Mouse (Mus musculus) layer of hippocampus, postnatal 10 days (tissue): ENCODE results near the gene Ccdc102a. TPM values are rescaled to one million over a fixed set of nuclear protein-coding genes. Genes with fewer than 3 reads are reported as not detected.
A peak's percentile ranks its signal among the peaks of the same experiment; 100 is the strongest.

Experiments
- DNase-seq, 2 experiments: peaks; one replicate each; pipeline ENCODE4 v3.0.0; 2021; ENCODE audit warnings: low spot score in 2 of 2
- long read RNA-seq: library from polyadenylated mRNA; stranded (forward); transcript quantifications from one replicate; pipeline ENCODE4 v2.0.0, GENCODE M21; 2023
- total RNA-seq, 2 experiments: library from RNA; stranded (reverse); gene quantifications; 2 replicates each; pipeline ENCODE4 v1.2.3; 2021

Gene Ccdc102a
- 1 to 10 TPM; 4.0 to 4.2 TPM for total RNA-seq
- long read RNA-seq, result 0 reads

DNA sequence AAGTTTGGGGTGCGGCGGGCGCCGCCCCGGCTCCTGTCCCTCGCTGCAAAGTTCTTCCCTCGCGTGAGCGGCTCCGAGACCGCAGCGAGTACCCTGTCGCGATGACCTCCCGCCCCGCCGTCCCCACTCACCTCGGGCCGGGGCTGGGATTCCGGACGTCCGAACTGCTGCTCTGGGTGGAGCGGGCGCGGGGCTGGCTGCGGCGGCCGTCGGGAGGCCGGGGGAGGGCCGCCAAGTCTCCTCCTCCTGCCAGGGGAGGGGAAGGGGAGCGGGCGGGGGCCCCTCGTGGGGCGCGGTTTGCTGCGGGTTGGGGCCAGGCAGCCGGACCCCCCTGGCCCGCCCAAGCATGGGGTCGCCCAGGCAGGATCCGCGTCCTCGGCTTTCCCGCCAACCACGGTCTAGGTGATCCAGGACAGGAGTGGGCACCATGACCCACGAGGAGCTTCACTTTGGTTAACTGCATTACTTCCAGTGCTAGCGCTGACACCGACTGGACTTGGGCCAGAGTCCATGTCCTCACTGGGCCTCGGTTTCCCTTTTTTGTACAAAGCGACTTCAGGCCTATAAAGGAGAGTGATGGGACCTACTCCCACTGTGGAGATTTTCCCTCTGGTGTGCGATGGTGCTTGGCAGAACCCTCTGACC lies at the start of gene Ccdc102a:
Gene Ccdc102a, minus strand, starts transcription at position 248 of the 645 bp plus-strand sequence.
- peak in 1 of 2 experiments; percentile 44 for DNase-seq

DNA sequence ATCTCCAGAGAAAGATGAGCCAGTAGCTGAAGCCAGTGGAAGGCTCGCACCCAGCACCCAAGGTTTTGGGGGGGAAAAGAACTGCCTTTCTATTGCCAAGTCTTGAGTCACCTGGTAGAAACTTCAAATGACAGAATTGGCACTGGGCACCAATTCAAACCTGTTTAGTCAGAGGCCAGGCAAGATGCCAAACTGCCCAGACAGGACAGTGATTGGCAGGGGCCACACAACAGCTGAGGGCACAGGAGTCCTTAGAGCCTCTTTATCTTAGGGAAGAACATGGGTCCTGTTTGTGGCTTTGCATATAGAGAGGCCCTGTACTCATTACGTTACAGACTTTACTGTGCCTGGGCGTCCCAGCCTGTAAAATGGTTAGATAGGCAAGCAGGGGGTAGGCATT lies 49.7 kb upstream of the Ccdc102a start:
- no peak for DNase-seq

DNA sequence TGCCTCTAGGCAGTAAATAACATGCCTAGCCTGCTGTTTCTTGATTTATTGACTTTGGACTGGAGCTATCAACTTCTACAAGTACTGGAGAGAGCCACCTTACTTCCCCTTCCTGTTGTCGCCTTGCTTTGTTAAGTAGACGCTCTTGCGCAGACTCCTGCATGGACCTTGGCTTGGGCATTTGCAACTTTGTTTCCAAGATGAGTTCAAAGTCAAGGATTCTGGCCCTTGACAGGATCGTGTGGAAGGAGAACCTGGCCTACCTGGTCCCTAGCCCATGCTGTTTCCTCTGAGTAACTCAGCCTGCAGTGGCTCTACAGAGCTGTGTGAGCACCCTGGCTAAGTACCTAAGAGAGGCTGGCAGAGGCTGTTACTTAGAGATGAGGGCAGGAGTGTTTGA lies 49.2 kb upstream of the Ccdc102a start:
- no peak for DNase-seq

- peak in 1 of 2 experiments; percentile 58 for DNase-seq
Observed at GRCm38 (mm10) chr8:94966578-94966977, 48.7 kb upstream of the Ccdc102a start.

DNA sequence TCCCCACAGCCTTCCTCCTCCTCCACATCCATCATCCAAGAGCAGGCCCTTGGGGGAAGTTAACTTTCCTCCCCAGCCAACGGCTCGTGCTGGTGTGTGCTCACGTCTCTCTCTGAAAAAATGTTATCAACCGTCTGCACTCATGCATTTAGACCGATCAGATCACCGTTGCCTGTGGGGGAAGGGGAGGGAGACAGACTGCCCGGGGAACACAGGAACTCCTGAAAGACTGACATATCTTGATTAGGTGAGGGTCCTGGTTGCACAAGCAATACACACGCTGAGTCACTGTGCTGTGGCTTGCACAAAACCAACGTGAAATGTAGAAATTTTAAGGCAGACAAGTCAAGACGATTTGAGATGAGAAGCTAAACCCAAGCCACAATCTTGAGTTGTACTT lies 46.9 kb upstream of the Ccdc102a start:
- DNase-seq, result no peak

DNA sequence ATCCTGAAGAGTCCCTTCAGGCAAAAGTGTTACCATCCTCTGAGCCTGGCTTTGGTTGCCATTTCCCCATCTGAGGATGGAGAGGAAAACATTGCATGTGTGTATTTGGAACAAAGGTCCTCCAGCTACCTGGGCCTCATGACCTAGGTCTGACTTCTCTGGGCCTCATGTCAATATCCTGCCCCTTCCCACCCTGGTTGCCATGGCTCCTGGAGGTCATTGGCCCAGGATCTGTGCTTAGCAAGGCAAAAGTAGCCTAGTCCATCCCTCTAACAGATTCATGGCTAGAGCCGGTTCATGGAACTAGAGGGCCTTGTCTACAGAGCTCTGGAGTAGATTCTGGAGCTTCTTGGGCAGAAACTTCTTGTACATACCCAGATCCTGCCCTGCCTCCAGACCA lies 44.3 kb upstream of the Ccdc102a start:
- no peak for DNase-seq

DNA sequence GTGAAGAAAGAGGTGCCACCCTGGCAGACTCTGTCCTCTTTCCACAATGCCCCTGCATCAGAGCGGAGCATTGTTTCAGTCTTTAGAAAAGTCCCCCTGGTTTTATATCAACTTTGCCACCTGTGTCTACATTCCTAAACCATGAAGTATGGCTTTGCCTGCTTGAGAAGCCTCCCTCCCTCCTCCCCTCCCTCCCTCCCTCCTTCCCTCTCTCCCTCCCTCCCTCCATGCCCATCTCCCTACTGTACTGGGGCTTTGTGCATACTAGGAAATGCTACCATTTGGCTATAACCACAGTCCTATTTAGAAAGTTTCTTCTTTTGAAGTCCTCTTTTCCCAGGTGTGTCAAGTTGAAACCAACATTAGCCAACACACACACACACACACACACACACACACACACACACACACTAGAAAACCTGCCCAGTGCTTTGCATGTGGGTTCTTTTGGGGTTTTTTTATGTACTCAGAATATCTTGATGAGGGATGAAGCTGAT lies 38.2 kb upstream of the Ccdc102a start:
- no peak for DNase-seq

- DNase-seq, result no peak
Observed at GRCm38 (mm10) chr8:94954921-94955758, 37.2 kb upstream of the Ccdc102a start.

- no peak for DNase-seq
Observed at GRCm38 (mm10) chr8:94954368-94954737, 36.5 kb upstream of the Ccdc102a start.

- DNase-seq, result no peak
Observed at GRCm38 (mm10) chr8:94953624-94954367, 35.9 kb upstream of the Ccdc102a start.

DNA sequence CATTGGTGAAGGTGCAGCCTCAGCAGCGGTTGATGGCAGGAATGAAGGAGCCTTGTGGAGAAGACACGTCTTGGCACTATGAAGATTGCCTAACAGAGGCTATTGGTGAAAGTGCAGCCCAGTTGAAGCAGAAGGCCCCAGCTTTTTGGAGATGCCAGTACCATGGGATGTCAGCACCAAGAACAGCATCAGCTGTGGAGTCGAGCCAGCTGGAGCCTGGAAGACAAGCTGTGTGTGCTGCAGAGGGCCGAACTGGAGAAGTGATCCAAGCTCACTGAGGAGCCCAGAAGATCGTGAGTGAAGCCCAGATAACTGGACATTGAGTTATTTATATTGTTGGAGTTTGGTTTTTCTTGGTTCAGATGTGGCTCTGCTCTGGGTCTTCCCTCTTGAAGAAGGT lies 34.2 kb upstream of the Ccdc102a start:
- DNase-seq, result no peak

DNA sequence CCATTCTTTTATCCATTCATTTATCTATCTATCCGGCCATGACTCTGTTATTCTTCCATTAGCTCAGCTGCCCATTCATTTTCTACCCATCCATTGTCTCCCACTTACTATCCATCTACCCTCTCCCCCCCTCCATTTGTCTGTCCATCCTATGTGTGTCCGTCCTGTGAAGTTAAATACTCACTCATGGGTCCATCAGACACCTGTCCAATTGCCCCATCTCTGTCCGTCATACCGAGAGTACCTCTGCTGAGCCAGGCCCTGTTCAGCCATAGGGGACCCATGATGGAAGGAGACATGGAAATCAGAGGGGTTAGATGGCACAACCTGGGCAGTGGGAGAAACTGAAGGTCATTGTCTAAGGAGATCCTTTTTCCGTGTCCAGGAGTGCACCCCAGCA lies 32.6 kb upstream of the Ccdc102a start:
- no peak for DNase-seq

DNA sequence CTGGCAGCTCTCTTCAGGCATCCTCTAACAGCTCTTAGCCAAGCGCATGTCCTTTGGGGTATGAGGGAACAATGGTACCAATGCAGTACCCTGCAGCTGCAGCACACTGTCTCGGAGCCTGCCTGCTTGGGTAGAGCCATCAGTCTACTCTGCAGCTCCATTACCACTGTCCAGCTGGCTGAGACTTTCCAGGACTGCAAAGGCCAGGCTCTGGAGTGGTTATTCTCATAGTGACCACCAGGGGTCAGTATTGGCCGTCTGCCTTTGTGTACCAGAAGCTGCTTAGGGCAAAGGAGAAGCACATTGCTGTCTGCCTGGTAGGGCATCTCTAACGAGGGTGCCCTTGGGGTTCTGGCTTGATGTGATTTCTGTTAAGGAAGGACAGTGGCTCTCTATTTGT lies 32.1 kb upstream of the Ccdc102a start:
- peak; percentile 81 to 88 for DNase-seq

DNA sequence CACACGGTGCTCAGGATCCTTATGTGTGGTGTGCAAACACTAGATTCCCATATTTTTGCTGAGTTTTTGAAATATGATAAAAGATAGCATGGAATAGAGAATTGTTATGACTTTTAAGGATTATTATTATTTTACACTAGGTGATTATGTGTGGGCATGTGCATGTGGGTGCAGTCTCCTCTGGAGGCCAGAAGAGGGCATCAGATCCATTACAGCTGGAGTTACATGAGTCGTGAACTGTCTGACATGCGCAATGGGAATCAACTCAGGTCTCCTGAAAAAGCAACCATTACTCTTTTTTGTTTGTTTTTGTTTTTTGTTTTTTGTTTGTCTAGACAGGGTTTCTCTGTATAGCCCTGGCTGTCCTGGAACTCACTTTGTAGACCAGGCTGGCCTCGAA lies 31.1 kb upstream of the Ccdc102a start:
- DNase-seq, result no peak

- DNase-seq, result no peak
Observed at GRCm38 (mm10) chr8:94948421-94948820, 30.5 kb upstream of the Ccdc102a start.

- no peak for DNase-seq
Observed at GRCm38 (mm10) chr8:94945185-94945584, 27.3 kb upstream of the Ccdc102a start.

DNA sequence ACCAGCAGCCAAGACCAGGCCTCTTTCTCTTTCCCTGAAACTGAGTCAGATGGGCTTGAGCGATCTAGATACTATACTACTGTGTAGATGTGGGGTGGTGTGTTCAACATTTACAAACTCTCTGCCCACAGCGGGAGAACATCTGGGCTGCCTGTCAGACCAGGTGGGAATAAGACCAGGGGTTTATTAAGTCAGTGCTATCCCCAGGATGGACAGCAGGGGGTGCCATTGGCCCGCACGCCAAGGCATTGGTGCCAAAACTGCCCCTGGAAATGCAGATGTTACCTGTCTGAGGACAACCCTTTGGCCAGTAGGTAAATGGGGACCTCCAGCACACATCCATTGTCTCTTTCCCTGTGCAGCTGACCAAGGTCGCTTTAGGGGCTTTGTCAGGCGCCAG lies 24.7 kb upstream of the Ccdc102a start:
- DNase-seq, result peak; percentile 66 to 73

GRCm38 (mm10) chr8:94935172-94935571 lies 17.3 kb upstream of the Ccdc102a start:
- DNase-seq, result no peak

GRCm38 (mm10) chr8:94933918-94934317 lies 16.0 kb upstream of the Ccdc102a start:
- DNase-seq, result no peak

GRCm38 (mm10) chr8:94928227-94928626 lies 10.3 kb upstream of the Ccdc102a start:
- DNase-seq, result no peak

- no peak for DNase-seq
Observed at GRCm38 (mm10) chr8:94923405-94923804, 5.5 kb upstream of the Ccdc102a start, which contains the start of gene Adgrg5. TSS of gene Adgrg5 (plus strand) at chr8:94923694.

- no peak for DNase-seq
Observed at GRCm38 (mm10) chr8:94922602-94923001, 4.7 kb upstream of the Ccdc102a start.
